Mouse (Mus musculus) liver, postnatal 0 days (tissue): ENCODE measurements around the gene Otos.

ENCODE experiments used
- CTCF ChIP-seq: sonication (generic); IDR thresholded peaks from 2 replicates; pipeline ENCODE4 v1.5.1; 2016; ENCODE audit warnings: antibody characterized with exemption, low read depth
- EP300 ChIP-seq: IDR thresholded peaks from 2 replicates; pipeline ENCODE4 v1.6.1; 2016; ENCODE audit warnings: antibody characterized with exemption, low read depth, mild to moderate bottlenecking

DNA sequence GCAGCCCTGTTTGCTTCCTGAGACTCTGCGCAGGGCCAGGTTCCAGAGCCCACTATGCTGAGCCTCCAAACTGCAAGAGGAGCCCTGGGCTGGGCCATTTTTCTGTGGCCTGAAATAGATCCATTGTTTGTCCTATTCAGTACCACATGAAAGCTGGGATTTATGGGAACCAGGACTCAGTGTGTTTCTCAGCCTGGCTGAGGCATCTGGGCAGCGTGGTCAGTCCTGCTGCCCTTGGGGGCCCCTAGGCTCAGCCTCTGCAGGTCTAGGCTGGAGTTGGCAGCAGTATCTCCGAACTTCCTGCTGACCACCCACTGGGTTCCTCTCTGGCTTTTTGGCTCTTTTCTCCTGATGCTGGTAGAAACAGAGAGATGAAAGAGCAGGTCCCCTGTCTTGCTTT, 2.8 kb upstream of the Otos start:
- TF ChIP-seq CTCF (no peak), EP300 (no peak)
